Comparison of ENCODE assay signal across 10 mouse cellular contexts in the genomic region with DNA sequence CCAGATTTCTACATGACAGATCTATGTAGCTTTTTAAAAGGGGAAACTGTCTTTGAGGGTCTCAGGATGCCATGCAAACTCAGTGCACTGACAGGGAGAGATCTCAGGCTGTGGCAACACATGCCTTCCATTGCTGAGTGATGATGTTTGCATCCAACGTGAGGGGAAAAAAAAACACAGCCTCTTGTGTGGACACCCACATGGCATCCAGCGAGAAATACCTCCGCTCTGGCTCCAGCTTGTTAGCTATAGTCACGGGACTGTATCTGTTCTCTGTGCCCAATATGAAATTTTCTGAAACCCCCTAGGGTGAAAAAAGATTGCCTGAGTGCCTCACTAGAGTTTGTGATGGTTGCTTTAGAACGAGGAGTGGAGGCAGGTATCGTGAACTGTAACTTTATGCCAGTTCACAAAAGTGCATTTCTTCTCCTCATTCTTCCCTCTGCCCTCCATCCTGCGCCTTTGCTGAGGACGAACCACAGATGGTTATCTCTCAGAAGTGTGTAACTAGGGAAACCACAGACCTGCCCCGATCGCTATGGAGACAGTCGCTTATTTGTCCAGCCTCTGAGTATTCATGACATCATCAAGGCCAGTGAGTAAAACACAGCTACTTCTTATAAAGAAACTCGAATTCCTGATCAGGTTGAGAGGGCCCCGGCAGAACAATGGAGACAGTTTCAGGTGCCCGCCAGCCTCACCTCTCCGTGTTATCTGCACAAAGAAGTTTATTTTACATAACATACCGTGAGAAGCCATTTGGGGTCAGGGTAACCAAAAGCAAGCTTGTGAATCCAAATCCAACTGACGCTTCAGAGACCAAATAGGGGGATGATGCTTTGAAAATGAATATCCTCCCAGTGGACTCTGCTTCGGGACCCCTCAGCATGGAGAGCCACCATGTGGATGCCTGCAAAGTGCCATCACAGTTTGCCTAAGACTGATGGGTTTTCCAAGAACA.
DNase-seq lines count a peak whose midpoint lies in the region; ATAC-seq and TF ChIP-seq lines count a peak whose summit lies in the region.
"Had no signal": no experiment of that assay in that cellular context is flagged by ENCODE, and none has a peak within 500 bp of the region (broad histone marks: within the 10 kb centered on the region; RNA-seq: fewer than 3 reads in every experiment).

No protein-coding gene starts in this region.

- WGBS in lung, embryonic 14.5 days: 32% methylated on average over 18 of the region's 18 CpGs
- WGBS in hindbrain, embryonic 13.5 days: 22% methylated on average over 18 of the region's 18 CpGs
- 30% methylated on average over 18 of the region's 18 CpGs for WGBS in neural tube, embryonic 12.5 days

- no peak for TF ChIP-seq CTCF in lung, embryonic 14.5 days (IDR thresholded peaks at IDR 0.05; ENCODE audit: low read depth)

- peaks cover 4% of the 10 kb centered on the region; the same call in 1 of the 2 replicates for H3K27me3 ChIP-seq in lung, embryonic 14.5 days (ENCODE audit: insufficient read depth, low read length)
- peaks cover 11% of the 10 kb centered on the region; the same call in 1 of the 2 replicates for H3K27me3 ChIP-seq in hindbrain, embryonic 13.5 days
- H3K27me3 ChIP-seq in neural tube, embryonic 12.5 days (replicated peaks): no peaks in the 10 kb centered on the region

- H3K9ac ChIP-seq in lung, embryonic 14.5 days: no peak overlapping the region
- H3K9ac ChIP-seq in hindbrain, embryonic 13.5 days: no peak overlapping the region
- no peak overlapping the region for H3K9ac ChIP-seq in neural tube, embryonic 12.5 days

- 0 out of 2 replicates have a peak overlapping the region, but pooled peaks have one; percentile 2 for H3K4me2 ChIP-seq in lung, embryonic 14.5 days
- peak overlapping the region; percentile 25; the same call in 1 of the 2 replicates for H3K4me2 ChIP-seq in hindbrain, embryonic 13.5 days
- H3K4me2 ChIP-seq in neural tube, embryonic 12.5 days (replicated peaks): peak overlapping the region; percentile 33; the same call in 1 of the 2 replicates

- no peak for DNase-seq in lung, embryonic 14.5 days
- no peak for DNase-seq in lung, postnatal 14 days
- DNase-seq in gastrocnemius, postnatal 10 days: no peak
- DNase-seq in thymus, postnatal 36 days: no peak
- DNase-seq in yolk sac, embryonic 10.5 days (ENCODE audit: low spot score): no peak

- H3K4me3 ChIP-seq in lung, embryonic 14.5 days (ENCODE audit: low read depth, low read length): no peak overlapping the region
- H3K4me3 ChIP-seq in hindbrain, embryonic 13.5 days: no peak overlapping the region
- H3K4me3 ChIP-seq in neural tube, embryonic 12.5 days: no peak overlapping the region

- ATAC-seq in lung, embryonic 14.5 days (ENCODE audit: insufficient read depth): peak; percentile 71; the same call in 1 of the 2 replicates
- ATAC-seq in common myeloid progenitor, adult 5-6 weeks (replicated peaks; ENCODE audit: low read depth, poor library complexity, severe bottlenecking): peak; percentile 83
- ATAC-seq in hindbrain, embryonic 13.5 days (ENCODE audit: low FRiP score): peak; percentile 82
- ATAC-seq in neural tube, embryonic 12.5 days (ENCODE audit: low FRiP score, low read depth): peak; percentile 76
- ATAC-seq: intestine, embryonic 16.5 days; lung, postnatal 0 days had no signal

- no peaks in the 10 kb centered on the region for H3K9me3 ChIP-seq in lung, embryonic 14.5 days (ENCODE audit: low read depth, low read length)
- no peaks in the 10 kb centered on the region for H3K9me3 ChIP-seq in hindbrain, embryonic 13.5 days
- no peaks in the 10 kb centered on the region for H3K9me3 ChIP-seq in neural tube, embryonic 12.5 days

- H3K36me3 ChIP-seq in lung, embryonic 14.5 days (ENCODE audit: insufficient read depth): no peaks in the 10 kb centered on the region
- H3K36me3 ChIP-seq in hindbrain, embryonic 13.5 days: no peaks in the 10 kb centered on the region
- no peaks in the 10 kb centered on the region for H3K36me3 ChIP-seq in neural tube, embryonic 12.5 days

- no peak overlapping the region for H3K27ac ChIP-seq in lung, embryonic 14.5 days (ENCODE audit: low read depth)
- H3K27ac ChIP-seq in hindbrain, embryonic 13.5 days: peak overlapping the region; percentile 56; the same call in 1 of the 2 replicates
- H3K27ac ChIP-seq in neural tube, embryonic 12.5 days: no peak overlapping the region

- no peaks in the 10 kb centered on the region for H3K4me1 ChIP-seq in lung, embryonic 14.5 days (ENCODE audit: insufficient read depth)
- H3K4me1 ChIP-seq in hindbrain, embryonic 13.5 days (replicated peaks): peaks cover 47% of the 10 kb centered on the region
- H3K4me1 ChIP-seq in neural tube, embryonic 12.5 days: peaks cover 18% of the 10 kb centered on the region
